Mouse (Mus musculus) forebrain, embryonic 11.5 days (tissue): ENCODE data around the gene Tcp10a. TPM values are rescaled to one million over a fixed set of nuclear protein-coding genes. Genes with fewer than 3 reads are reported as not detected.
"Not testable (repeated sequence)": the region's sequence is repeated elsewhere in the genome, so short reads cannot be mapped to it uniquely, and the experiment has no call there.

Source experiments
- ATAC-seq: fragments of 200-750 bp; cut with Nextera tagmentation; replicated peaks from 2 replicates; pipeline ENCODE4 v1.8.0; 2017; ENCODE audit warnings: moderate TSS enrichment; ENCODE audit not compliant: low FRiP score
- DNase-seq: peaks from one replicate; pipeline ENCODE4 v3.0.0-alpha.2; 2017; ENCODE audit warnings: low spot score
- H3K27ac ChIP-seq: fragments of 300-500 bp; sonication (generic); 2 replicates; pipeline ENCODE4 v1.5.1; 2014; ENCODE audit warnings: low read depth, low read length
- H3K27me3 ChIP-seq: fragments of 300-500 bp; sonication (generic); 2 replicates; pipeline ENCODE4 v1.6.1; 2014; ENCODE audit warnings: mild to moderate bottlenecking, low read length, mixed read lengths; ENCODE audit not compliant: control insufficient read depth, insufficient read depth
- H3K36me3 ChIP-seq: fragments of 300-500 bp; sonication (generic); 2 replicates; pipeline ENCODE4 v1.6.1; 2014; ENCODE audit warnings: mild to moderate bottlenecking, low read length, moderate library complexity, mixed read lengths; ENCODE audit not compliant: control insufficient read depth, insufficient read depth
- H3K4me1 ChIP-seq: fragments of 300-500 bp; sonication (generic); replicated peaks from 2 replicates; pipeline ENCODE4 v1.6.1; 2014; ENCODE audit warnings: low read length, mixed read lengths; ENCODE audit not compliant: control insufficient read depth, insufficient read depth
- H3K4me2 ChIP-seq: fragments of 300-500 bp; sonication (generic); 2 replicates; pipeline ENCODE4 v1.6.1; 2014; ENCODE audit warnings: low read depth, mild to moderate bottlenecking, low read length, moderate library complexity, mixed read lengths; ENCODE audit not compliant: severe bottlenecking
- H3K4me3 ChIP-seq: fragments of 300-500 bp; sonication (generic); 2 replicates; pipeline ENCODE4 v1.5.1; 2014; ENCODE audit warnings: low read depth, low read length
- H3K9ac ChIP-seq: fragments of 300-500 bp; sonication (generic); 2 replicates; pipeline ENCODE4 v1.6.1; 2014; ENCODE audit warnings: low read length
- H3K9me3 ChIP-seq: fragments of 300-500 bp; sonication (generic); 2 replicates; pipeline ENCODE4 v1.6.1; 2016; ENCODE audit warnings: low read length, mixed read lengths; ENCODE audit not compliant: control insufficient read depth
- WGBS: fragments of 180-500 bp; shearing (Covaris S2); extraction: QIAGEN DNeasy Blood & Tissue Kit; methylation state at CpG from one replicate; pipeline ENCODE4 v1.1.7; 2014; 5-methylcytosine and 5-hydroxymethylcytosine counted together
- polyA plus RNA-seq: library from polyadenylated mRNA; unstranded; fragments of >200 nt; fragmentation: Nextera tagmentation; extraction: Ambion mirVana; gene quantifications from 2 replicates; pipeline ENCODE4 v1.2.1, GENCODE M21; 2014

Gene Tcp10a
- polyA plus RNA-seq, 1 experiment from 2014 or later, result not detected

DNA sequence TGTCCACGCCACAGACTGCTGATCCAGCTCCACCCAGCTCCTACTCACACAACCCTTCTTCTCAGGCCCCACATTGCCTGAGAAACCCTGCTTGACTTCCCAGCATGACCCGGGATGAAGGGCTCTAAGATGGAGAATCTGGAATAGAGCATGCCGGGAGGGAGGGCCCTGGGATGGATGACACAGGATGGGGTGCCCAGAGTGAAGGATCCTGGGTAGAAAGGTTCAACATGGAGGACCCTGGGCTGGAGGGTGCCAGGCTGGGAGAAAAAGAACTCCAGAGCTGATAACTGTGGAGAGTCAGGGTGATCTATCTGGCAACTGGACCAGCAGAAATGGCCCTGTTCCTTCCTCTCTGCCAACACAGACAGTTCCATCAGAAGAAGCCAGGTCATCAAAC lies 41.2 kb downstream of the Tcp10a start:
- not testable (repeated sequence) for H3K4me3 ChIP-seq, ATAC-seq, H3K27me3 ChIP-seq, DNase-seq, H3K36me3 ChIP-seq, H3K27ac ChIP-seq, H3K4me1 ChIP-seq, H3K9me3 ChIP-seq, H3K4me2 ChIP-seq, H3K9ac ChIP-seq
- WGBS, result 80% methylated on average over 1 of the region's 3 CpGs

DNA sequence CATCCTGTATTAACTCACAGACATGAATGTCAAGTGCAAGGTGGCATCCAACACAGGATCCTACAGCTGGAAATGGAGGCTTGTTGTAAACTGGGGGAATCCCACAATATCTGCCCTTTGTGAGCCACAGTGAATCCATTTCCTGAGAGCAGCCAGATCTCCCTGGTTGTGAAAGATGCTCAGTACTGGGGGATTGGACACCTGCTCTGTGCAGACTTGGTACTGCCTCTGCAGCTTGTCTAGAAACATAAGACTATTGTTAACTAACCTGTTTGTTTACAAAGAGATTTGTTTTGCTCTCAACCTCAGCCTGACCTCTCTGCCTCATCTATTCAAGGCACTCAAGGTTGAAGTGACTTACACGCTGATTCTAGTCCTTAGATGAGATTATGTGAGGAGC lies 41.8 kb downstream of the Tcp10a start:
- not testable (repeated sequence) for H3K27me3 ChIP-seq, ATAC-seq, H3K4me3 ChIP-seq, H3K27ac ChIP-seq, H3K4me2 ChIP-seq, H3K9ac ChIP-seq, H3K9me3 ChIP-seq, H3K4me1 ChIP-seq, H3K36me3 ChIP-seq
- DNase-seq, result peak; percentile 5
- no CpG with 5 or more reads among the region's 1 CpGs for WGBS

DNA sequence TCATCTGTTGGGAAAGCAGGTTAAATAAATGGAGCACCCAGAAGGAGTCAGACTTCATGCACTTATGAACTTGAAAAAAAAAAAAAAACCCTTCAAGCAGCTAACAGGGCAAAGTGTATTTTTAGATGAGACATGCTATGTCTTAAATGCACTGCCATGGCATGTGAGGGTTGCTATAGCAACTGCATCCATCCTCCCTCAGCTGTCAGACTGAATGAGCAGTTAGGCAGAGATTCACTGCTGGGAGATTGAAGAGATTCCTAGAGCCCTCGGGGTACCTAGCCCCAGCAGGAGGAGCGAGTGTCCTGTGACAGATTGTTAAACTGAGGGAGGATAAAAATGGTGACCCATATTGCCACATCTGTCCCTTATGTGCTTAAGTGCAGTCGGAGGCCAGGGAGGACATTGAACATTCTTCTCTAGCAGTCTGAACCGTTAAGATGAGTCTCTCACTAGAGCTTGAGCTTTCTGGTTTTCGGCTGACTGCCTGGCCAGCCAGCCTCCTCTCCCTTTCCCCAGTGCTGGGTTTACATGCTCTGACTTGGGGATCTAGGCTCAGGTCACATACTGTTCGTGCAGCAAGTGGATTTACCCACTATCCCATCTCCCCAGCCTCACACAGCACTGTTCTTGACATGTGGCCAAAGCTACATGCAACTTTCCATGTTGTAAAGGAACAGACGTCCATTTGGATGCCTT lies 42.4 kb downstream of the Tcp10a start:
- not testable (repeated sequence) for H3K27ac ChIP-seq, H3K9me3 ChIP-seq, H3K27me3 ChIP-seq, H3K4me2 ChIP-seq, H3K4me1 ChIP-seq, ATAC-seq, H3K36me3 ChIP-seq, H3K9ac ChIP-seq, H3K4me3 ChIP-seq, DNase-seq
- WGBS, result 57% methylated on average over 4 of the region's 7 CpGs

DNA sequence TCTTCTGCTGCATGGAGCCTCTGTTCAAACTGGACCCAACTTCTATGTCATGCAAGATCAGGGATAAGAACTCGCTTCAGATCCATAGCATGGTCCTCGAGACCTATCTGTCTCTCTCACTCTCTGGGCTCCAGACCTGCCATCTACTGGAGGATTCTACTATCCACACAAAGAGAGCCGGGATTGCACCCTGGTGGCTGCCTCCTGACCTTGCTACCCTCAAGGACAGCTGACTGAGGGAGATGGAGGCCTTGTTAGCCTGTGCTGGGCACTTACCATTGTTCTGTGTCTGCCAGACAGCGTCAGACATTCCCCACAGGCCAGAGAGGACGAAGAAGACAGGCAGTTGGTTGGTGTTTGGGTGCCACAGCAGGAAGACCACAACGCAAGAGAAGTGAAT lies 45.0 kb downstream of the Tcp10a start:
- not testable (repeated sequence) for H3K9ac ChIP-seq, H3K27ac ChIP-seq, H3K4me2 ChIP-seq, DNase-seq, H3K9me3 ChIP-seq, H3K4me3 ChIP-seq, H3K36me3 ChIP-seq, H3K27me3 ChIP-seq, H3K4me1 ChIP-seq, ATAC-seq
- 78% methylated on average over 5 of the region's 6 CpGs for WGBS

DNA sequence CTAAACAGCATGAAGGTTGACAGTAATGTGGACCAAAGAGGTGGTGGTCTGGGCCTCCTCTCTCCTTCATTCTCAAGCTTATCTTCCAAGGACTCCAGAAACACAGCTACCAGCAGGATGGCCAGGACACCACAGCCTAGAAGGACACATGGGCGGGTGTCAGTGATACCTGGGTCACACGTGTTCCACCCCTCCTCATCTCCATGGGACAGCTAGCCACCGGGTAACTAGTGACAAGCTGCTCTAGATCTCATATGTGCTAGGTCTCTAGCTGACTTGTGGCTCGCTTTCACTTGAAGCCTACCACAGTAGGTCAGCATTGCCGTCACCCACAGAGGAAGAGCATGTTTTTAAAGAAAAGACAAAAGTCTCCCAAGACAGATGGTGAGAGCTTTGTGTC lies 47.4 kb downstream of the Tcp10a start, which contains the start of gene Gm49630:
Gene Gm49630, minus strand, starts transcription at position 101 of the 400 bp plus-strand sequence.
- H3K4me2 ChIP-seq, H3K9me3 ChIP-seq, H3K27ac ChIP-seq, H3K4me3 ChIP-seq, H3K27me3 ChIP-seq, H3K9ac ChIP-seq, ATAC-seq, H3K4me1 ChIP-seq, DNase-seq, H3K36me3 ChIP-seq: not testable (repeated sequence)
- 80% methylated on average over 1 of the region's 5 CpGs for WGBS

DNA sequence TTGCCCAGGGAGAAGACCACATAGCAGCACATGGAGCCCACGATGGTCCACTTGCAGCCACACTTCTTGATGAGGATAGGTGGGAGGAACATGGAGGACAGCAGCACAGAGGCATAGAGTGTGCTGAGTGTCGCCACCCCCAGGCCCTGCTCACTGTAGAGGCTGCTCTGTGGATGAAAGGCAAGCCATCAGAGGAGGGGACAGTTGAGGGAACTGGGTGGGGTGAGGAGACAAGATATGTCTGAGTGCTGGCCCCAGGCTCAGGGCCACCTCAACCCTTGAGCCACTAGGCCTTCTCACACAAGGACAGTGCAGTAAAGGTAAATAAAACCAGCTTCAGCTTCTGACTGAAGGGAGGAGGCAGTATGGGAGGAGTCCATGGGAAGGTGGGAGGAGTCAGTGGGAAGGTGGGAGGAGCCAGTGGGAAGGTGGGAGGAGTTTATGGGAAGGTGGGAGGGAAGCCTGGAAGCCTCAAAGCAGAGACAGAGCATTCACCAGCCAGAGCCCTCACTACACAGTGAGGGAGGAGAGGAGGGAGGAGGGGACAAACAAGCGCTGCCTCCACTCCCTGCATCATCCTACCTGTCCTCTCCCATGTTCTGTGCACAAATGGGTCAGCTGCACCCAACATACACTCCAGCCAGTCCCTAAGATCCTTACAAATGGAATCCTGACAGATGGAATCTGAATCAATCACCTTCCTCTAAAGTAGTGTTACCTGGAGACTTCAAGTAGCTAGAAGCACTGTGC lies 52.7 kb downstream of the Tcp10a start:
- not testable (repeated sequence) for H3K27ac ChIP-seq, H3K27me3 ChIP-seq, H3K4me2 ChIP-seq, H3K4me1 ChIP-seq, H3K9ac ChIP-seq, DNase-seq, ATAC-seq, H3K9me3 ChIP-seq, H3K36me3 ChIP-seq, H3K4me3 ChIP-seq
- WGBS, result 89% methylated on average over 1 of the region's 3 CpGs

DNA sequence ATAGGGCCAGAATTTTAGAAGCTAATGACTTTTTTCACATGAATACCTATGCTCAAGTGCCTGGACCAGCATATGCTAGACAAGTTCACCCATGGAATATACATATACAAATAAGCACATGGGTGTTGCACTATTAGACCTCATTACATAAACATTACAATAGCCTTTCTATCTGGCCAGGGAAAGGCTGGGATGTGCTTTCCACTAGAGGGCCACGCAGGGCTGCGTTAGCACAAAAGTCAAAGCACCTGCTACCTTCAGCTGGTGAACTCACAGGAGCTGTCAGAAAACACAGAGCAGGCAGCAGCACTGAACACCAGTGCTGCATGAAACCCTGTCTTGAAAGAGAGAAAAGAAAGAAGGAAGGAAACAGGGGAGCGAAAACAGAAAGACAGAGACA lies 53.5 kb downstream of the Tcp10a start:
- not testable (repeated sequence) for H3K4me3 ChIP-seq, H3K9ac ChIP-seq, ATAC-seq, DNase-seq, H3K27me3 ChIP-seq, H3K9me3 ChIP-seq, H3K36me3 ChIP-seq, H3K4me2 ChIP-seq, H3K27ac ChIP-seq, H3K4me1 ChIP-seq
- 19% methylated on average over 2 of the region's 3 CpGs for WGBS

DNA sequence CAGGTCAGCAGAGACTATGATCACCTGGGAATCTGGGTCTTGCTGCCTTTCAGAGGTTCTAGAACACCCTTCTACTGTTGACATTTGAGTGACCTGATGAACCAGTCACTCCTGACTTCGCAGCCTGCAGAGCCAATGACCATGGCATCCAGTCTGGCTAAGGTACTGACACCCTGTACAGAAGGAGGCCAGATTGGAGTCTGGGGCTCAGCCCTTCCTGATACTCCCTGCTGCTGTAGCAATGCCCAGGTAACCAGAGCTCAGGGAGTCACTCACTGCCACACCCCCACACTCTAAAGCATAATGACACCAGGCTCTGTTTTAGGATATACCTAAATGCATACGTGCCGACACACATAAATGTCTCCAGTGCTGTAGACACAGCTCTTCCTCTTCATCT lies 58.3 kb downstream of the Tcp10a start:
- H3K9ac ChIP-seq, DNase-seq, H3K36me3 ChIP-seq, H3K27ac ChIP-seq, ATAC-seq, H3K9me3 ChIP-seq, H3K4me3 ChIP-seq, H3K4me2 ChIP-seq, H3K27me3 ChIP-seq, H3K4me1 ChIP-seq: not testable (repeated sequence)
- WGBS, result 87% methylated on average over 1 of the region's 3 CpGs
